Mouse (Mus musculus): ENCODE measurements around the gene Zfp971. TPM values are rescaled to one million over a fixed set of nuclear protein-coding genes. Genes with fewer than 3 reads are reported as not detected.
"Not testable (repeated sequence)": the region's sequence is repeated elsewhere in the genome, so short reads cannot be mapped to it uniquely, and the experiment has no call there.

Gene Zfp971
- 2.6 and 2.9 TPM in 2 replicates for polyA plus RNA-seq (2012; rRNA removed)

GRCm38 (mm10) chr2:178023011-178023611 lies at the start of gene Zfp971:
TSS of gene Zfp971 (plus strand) at chr2:178023284.
- not testable (repeated sequence) for DNase-seq (ENCODE audit: low read depth)

DNA sequence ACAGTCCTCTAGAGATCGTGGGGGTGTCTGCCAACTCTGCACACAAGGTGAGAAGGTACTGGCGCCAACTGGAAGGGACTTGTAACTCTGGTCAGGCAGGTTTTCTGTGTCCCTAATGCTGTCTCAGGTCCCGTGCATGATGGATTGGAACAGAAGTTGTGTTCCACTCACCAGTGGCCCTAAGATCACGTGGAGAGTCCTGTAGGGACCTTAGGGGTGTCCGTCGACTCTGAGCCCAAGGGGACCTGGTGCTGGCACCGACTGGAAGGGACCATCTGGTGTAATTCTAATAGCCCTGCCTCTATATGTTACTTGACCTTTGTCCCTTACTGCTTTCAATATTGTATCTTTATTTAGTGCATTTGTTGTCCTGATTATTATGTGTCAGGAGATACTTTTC lies 48.3 kb upstream of the Zfp971 start:
- not testable (repeated sequence) for DNase-seq (ENCODE audit: low read depth)

DNA sequence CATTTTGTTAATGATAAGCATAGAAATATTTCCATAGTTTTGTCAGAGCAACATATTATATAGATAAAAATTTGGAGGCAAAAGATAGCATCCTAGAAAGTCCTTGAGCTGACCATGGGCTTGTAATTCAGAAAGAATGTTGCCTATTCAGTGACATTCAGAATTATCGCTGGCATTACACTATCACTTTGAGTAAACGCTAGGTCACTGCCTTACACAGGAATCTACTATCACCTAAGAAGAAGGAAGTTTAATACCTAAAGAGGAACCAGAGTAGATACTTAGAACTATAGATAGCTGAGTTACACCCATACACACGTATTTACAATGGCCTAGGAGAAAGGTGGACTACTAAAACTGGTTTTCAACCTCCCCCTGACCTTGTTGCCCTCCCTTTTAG lies 3.6 kb upstream of the Zfp971 start:
- not testable (repeated sequence) for DNase-seq (ENCODE audit: low read depth)

- not testable (repeated sequence) for DNase-seq (ENCODE audit: low read depth)
Observed at GRCm38 (mm10) chr2:178020773-178021172, 2.3 kb upstream of the Zfp971 start.

GRCm38 (mm10) chr2:178023861-178024260 lies 777 bp downstream of the Zfp971 start:
- not testable (repeated sequence) for DNase-seq (ENCODE audit: low read depth)

GRCm38 (mm10) chr2:178027601-178028000 lies 4.5 kb downstream of the Zfp971 start:
- DNase-seq (ENCODE audit: low read depth), result not testable (repeated sequence)

GRCm38 (mm10) chr2:178058195-178058594 lies 35.1 kb downstream of the Zfp971 start:
- no peak for DNase-seq (ENCODE audit: low read depth)

- DNase-seq (ENCODE audit: low read depth), result not testable (repeated sequence)
Observed at GRCm38 (mm10) chr2:178078166-178078717, 55.2 kb downstream of the Zfp971 start, which contains the start of gene Zfp931. TSS of gene Zfp931 (minus strand) at chr2:178078476.

Other genes starting within 250 kb of the Zfp971 start
- gene Gm14325, start 182.9 kb upstream of the Zfp971 start, polyA plus RNA-seq (2012; rRNA removed), result 27.6 and 43.7 TPM in 2 replicates
- 1.9 and 2.9 TPM in 2 replicates for gene Gm14327, start 126.2 kb upstream of the Zfp971 start, polyA plus RNA-seq (2012; rRNA removed)
- not detected in 2 replicates for gene Zfp972, start 97.7 kb upstream of the Zfp971 start, polyA plus RNA-seq (2012; rRNA removed)
- gene Gm14326, start 66.0 kb upstream of the Zfp971 start, polyA plus RNA-seq (2012; rRNA removed), result 5.2 and 8.4 TPM in 2 replicates
- gene Zfp931, start 55.2 kb downstream of the Zfp971 start, polyA plus RNA-seq (2012; rRNA removed), result 2.2 and 3.6 TPM in 2 replicates
- gene Phactr3, start 95.7 kb downstream of the Zfp971 start, polyA plus RNA-seq (2012; rRNA removed), result 0.18 and 0.47 TPM in 2 replicates

Data from gonadal fat pad, adult 2 months (tissue).